Mouse (Mus musculus) liver, embryonic 13.5 days (tissue): Measurements from ENCODE around the gene Mrps18b. TPM values are rescaled to one million over a fixed set of nuclear protein-coding genes. Genes with fewer than 3 reads are reported as not detected.
A peak's percentile ranks its signal among the peaks of the same experiment; 100 is the strongest.

Source experiments
- ATAC-seq: fragments of 200-750 bp; cut with Nextera tagmentation; 2 replicates; pipeline ENCODE4 v1.8.0; 2017; ENCODE audit warnings: low read depth, mild to moderate bottlenecking, moderate number of reproducible peaks, moderate library complexity
- DNase-seq: peaks from one replicate; pipeline ENCODE4 v3.0.0; 2022
- H3K27ac ChIP-seq: fragments of 300-500 bp; sonication (generic); 2 replicates; pipeline ENCODE4 v1.5.1; 2015; ENCODE audit warnings: moderate library complexity, mild to moderate bottlenecking, inconsistent platforms
- H3K27me3 ChIP-seq: fragments of 300-500 bp; sonication (generic); 2 replicates; pipeline ENCODE4 v1.6.1; 2015; ENCODE audit warnings: mild to moderate bottlenecking, inconsistent platforms
- H3K36me3 ChIP-seq: fragments of 300-500 bp; sonication (generic); 2 replicates; pipeline ENCODE4 v1.6.1; 2015; ENCODE audit warnings: mild to moderate bottlenecking, inconsistent platforms
- H3K4me1 ChIP-seq: fragments of 300-500 bp; sonication (generic); replicated peaks from 2 replicates; pipeline ENCODE4 v1.6.1; 2015; ENCODE audit warnings: inconsistent platforms
- H3K4me2 ChIP-seq: fragments of 300-500 bp; sonication (generic); 2 replicates; pipeline ENCODE4 v1.6.1; 2015; ENCODE audit warnings: inconsistent platforms, mild to moderate bottlenecking, moderate library complexity
- H3K4me3 ChIP-seq: fragments of 300-500 bp; sonication (generic); replicated peaks from 2 replicates; pipeline ENCODE4 v1.5.1; 2015; ENCODE audit warnings: mild to moderate bottlenecking, inconsistent platforms
- H3K9ac ChIP-seq: fragments of 300-500 bp; sonication (generic); 2 replicates; pipeline ENCODE4 v1.6.1; 2015; ENCODE audit warnings: mild to moderate bottlenecking, inconsistent platforms
- H3K9me3 ChIP-seq: fragments of 300-500 bp; sonication (generic); replicated peaks from 2 replicates; pipeline ENCODE4 v1.6.1; 2016; ENCODE audit warnings: inconsistent platforms
- WGBS: fragments of 180-500 bp; shearing (Covaris S2); methylation state at CpG from one replicate; pipeline ENCODE4 v1.1.7; 2015; ENCODE audit not compliant: insufficient replicate concordance; 5-methylcytosine and 5-hydroxymethylcytosine counted together
- polyA plus RNA-seq: library from polyadenylated mRNA; unstranded; fragments of >200 nt; fragmentation: Nextera tagmentation; extraction: Ambion mirVana; gene quantifications from 2 replicates; pipeline ENCODE4 v1.2.1, GENCODE M21; 2015

Gene Mrps18b
- polyA plus RNA-seq, 1 experiment from 2014 or later, result 105 TPM

GRCm38 (mm10) chr17:35897644-35898573 lies 18.3 kb downstream of the Mrps18b start:
- peak overlapping the region; percentile 86 for H3K27ac ChIP-seq
- 33% methylated on average over 23 of the region's 23 CpGs for WGBS
- no peaks in the 10 kb centered on the region for H3K27me3 ChIP-seq
- peaks cover 44% of the 10 kb centered on the region for H3K4me1 ChIP-seq
- H3K4me2 ChIP-seq, result peak overlapping the region; percentile 98
- DNase-seq (peak; percentile 31), ATAC-seq (peak; percentile 57)
- H3K4me3 ChIP-seq, result peak overlapping the region; percentile 91
- peaks cover 28% of the 10 kb centered on the region for H3K36me3 ChIP-seq
- no peaks in the 10 kb centered on the region for H3K9me3 ChIP-seq
- peak overlapping the region; percentile 94 for H3K9ac ChIP-seq

- H3K9me3 ChIP-seq, result no peaks in the 10 kb centered on the region
- peak within 1 kb of the TSS; percentile 91 for H3K4me3 ChIP-seq
- DNase-seq (peak; percentile 86), ATAC-seq (peak; percentile 91)
- peak within 1 kb of the TSS; percentile 94 for H3K9ac ChIP-seq
- no peaks in the 10 kb centered on the region for H3K27me3 ChIP-seq
- H3K36me3 ChIP-seq, result peaks cover 37% of the 10 kb centered on the region
- H3K27ac ChIP-seq, result peak within 1 kb of the TSS; percentile 86
- peak within 1 kb of the TSS; percentile 98 for H3K4me2 ChIP-seq
- WGBS, result under 1% methylated on average over 84 of the region's 86 CpGs
- H3K4me1 ChIP-seq, result peaks cover 44% of the 10 kb centered on the region
Observed at GRCm38 (mm10) chr17:35896781-35897643, 19.2 kb downstream of the Mrps18b start, which contains the start of gene 2310061I04Rik. TSS of gene 2310061I04Rik (minus strand) at chr17:35897431.

- H3K27me3 ChIP-seq, result no peaks in the 10 kb centered on the region
- DNase-seq (no peak), ATAC-seq (no peak)
- no peaks in the 10 kb centered on the region for H3K9me3 ChIP-seq
- H3K36me3 ChIP-seq, result peaks cover 99% of the 10 kb centered on the region
- 86% methylated on average over 9 of the region's 17 CpGs for WGBS
- H3K27ac ChIP-seq, result no peak overlapping the region
- H3K4me3 ChIP-seq, result no peak overlapping the region
- H3K9ac ChIP-seq, result no peak overlapping the region
- H3K4me2 ChIP-seq, result no peak overlapping the region
- no peaks in the 10 kb centered on the region for H3K4me1 ChIP-seq
Observed at GRCm38 (mm10) chr17:35887725-35888124, 28.5 kb downstream of the Mrps18b start.

- DNase-seq (no peak), ATAC-seq (no peak)
- no peak overlapping the region for H3K4me2 ChIP-seq
- no peak overlapping the region for H3K9ac ChIP-seq
- H3K27me3 ChIP-seq, result no peaks in the 10 kb centered on the region
- peaks cover 20% of the 10 kb centered on the region for H3K4me1 ChIP-seq
- peaks cover 77% of the 10 kb centered on the region for H3K36me3 ChIP-seq
- no peak overlapping the region for H3K27ac ChIP-seq
- no peak overlapping the region for H3K4me3 ChIP-seq
- WGBS, result 91% methylated on average over 14 of the region's 14 CpGs
- no peaks in the 10 kb centered on the region for H3K9me3 ChIP-seq
Observed at GRCm38 (mm10) chr17:35883777-35884176, 32.4 kb downstream of the Mrps18b start.

- Histone ChIP-seq H3K36me3 (peaks cover 68% of the 10 kb centered on the region), H3K27ac (no peak overlapping the region), H3K4me2 (no peak overlapping the region), H3K9me3 (no peaks in the 10 kb centered on the region), H3K27me3 (no peaks in the 10 kb centered on the region), H3K9ac (no peak overlapping the region), H3K4me1 (peaks cover 20% of the 10 kb centered on the region), H3K4me3 (no peak overlapping the region)
- WGBS, result 85% methylated on average over 17 of the region's 17 CpGs
- DNase-seq, result no peak
- ATAC-seq, result no peak
Observed at GRCm38 (mm10) chr17:35882924-35883323, 33.3 kb downstream of the Mrps18b start.

- H3K9ac ChIP-seq, result peak within 1 kb of the TSS; percentile 94
- DNase-seq (peak; percentile 86), ATAC-seq (peak; percentile 90)
- peaks cover 25% of the 10 kb centered on the region for H3K4me1 ChIP-seq
- H3K4me3 ChIP-seq, result peak within 1 kb of the TSS; percentile 96
- H3K4me2 ChIP-seq, result peak within 1 kb of the TSS; percentile 88
- H3K36me3 ChIP-seq, result peaks cover 42% of the 10 kb centered on the region
- WGBS, result 5% methylated on average over 66 of the region's 66 CpGs
- H3K9me3 ChIP-seq, result no peaks in the 10 kb centered on the region
- peak within 1 kb of the TSS; percentile 81 for H3K27ac ChIP-seq
- H3K27me3 ChIP-seq, result no peaks in the 10 kb centered on the region
Observed at GRCm38 (mm10) chr17:35879245-35880057, 36.7 kb downstream of the Mrps18b start, which contains the start of gene Dhx16. TSS of gene Dhx16 (plus strand) at chr17:35879819.

GRCm38 (mm10) chr17:35874721-35875120 lies 41.5 kb downstream of the Mrps18b start:
- H3K4me1 ChIP-seq, result peaks cover 42% of the 10 kb centered on the region
- H3K9ac ChIP-seq, result no peak overlapping the region
- H3K27ac ChIP-seq, result 0 out of 2 replicates have a peak overlapping the region, but pooled peaks have one; percentile 0
- no peak for DNase-seq
- peaks cover 9% of the 10 kb centered on the region for H3K27me3 ChIP-seq
- no peak for ATAC-seq
- 75% methylated on average over 6 of the region's 6 CpGs for WGBS
- 0 out of 2 replicates have a peak, but pooled peaks cover 3% of the 10 kb centered on the region for H3K9me3 ChIP-seq
- H3K4me3 ChIP-seq, result no peak overlapping the region
- peaks cover 15% of the 10 kb centered on the region for H3K36me3 ChIP-seq
- H3K4me2 ChIP-seq, result no peak overlapping the region

GRCm38 (mm10) chr17:35873774-35874519 lies 42.2 kb downstream of the Mrps18b start:
- DNase-seq (peak; percentile 79), ATAC-seq (peak; percentile 58)
- WGBS, result 9% methylated on average over 21 of the region's 21 CpGs
- peaks cover 15% of the 10 kb centered on the region for H3K36me3 ChIP-seq
- H3K4me1 ChIP-seq, result peaks cover 46% of the 10 kb centered on the region
- peak overlapping the region; percentile 10 for H3K4me2 ChIP-seq
- H3K27ac ChIP-seq, result peak overlapping the region; percentile 35; the same call in 1 of the 2 replicates
- H3K27me3 ChIP-seq, result peaks cover 16% of the 10 kb centered on the region
- peak overlapping the region; percentile 39; the same call in 1 of the 2 replicates for H3K9ac ChIP-seq
- 0 out of 2 replicates have a peak, but pooled peaks cover 3% of the 10 kb centered on the region for H3K9me3 ChIP-seq
- no peak overlapping the region for H3K4me3 ChIP-seq

GRCm38 (mm10) chr17:35870884-35871696 lies 45.1 kb downstream of the Mrps18b start:
- DNase-seq, result no peak
- H3K4me2 ChIP-seq, result peak overlapping the region; percentile 86
- peak overlapping the region; percentile 57 for H3K4me3 ChIP-seq
- peaks cover 45% of the 10 kb centered on the region for H3K27me3 ChIP-seq
- H3K36me3 ChIP-seq, result peaks cover 15% of the 10 kb centered on the region
- 0 out of 2 replicates have a peak, but pooled peaks cover 3% of the 10 kb centered on the region for H3K9me3 ChIP-seq
- peaks cover 73% of the 10 kb centered on the region for H3K4me1 ChIP-seq
- peak overlapping the region; percentile 87 for H3K27ac ChIP-seq
- WGBS, result 33% methylated on average over 8 of the region's 8 CpGs
- no peak overlapping the region for H3K9ac ChIP-seq
- no peak for ATAC-seq
